Mouse (Mus musculus) right cerebral cortex, postnatal 4 days (tissue): ENCODE measurements around the gene Rpl3l.
A peak's percentile ranks its signal among the peaks of the same experiment; 100 is the strongest.
"Not testable (repeated sequence)": the region's sequence is repeated elsewhere in the genome, so short reads cannot be mapped to it uniquely, and the experiment has no call there.

Source experiments
- DNase-seq: peaks from one replicate; pipeline ENCODE4 v3.0.0-alpha.2; 2022

Rpl3l gene

GRCm38 (mm10) chr17:24727618-24728017, at the start of gene Rpl3l:
Gene Rpl3l, plus strand, starts transcription at chr17:24727820.
- no peak for DNase-seq

GRCm38 (mm10) chr17:24686514-24686913, 41.1 kb upstream of the Rpl3l start:
- no peak for DNase-seq

DNA sequence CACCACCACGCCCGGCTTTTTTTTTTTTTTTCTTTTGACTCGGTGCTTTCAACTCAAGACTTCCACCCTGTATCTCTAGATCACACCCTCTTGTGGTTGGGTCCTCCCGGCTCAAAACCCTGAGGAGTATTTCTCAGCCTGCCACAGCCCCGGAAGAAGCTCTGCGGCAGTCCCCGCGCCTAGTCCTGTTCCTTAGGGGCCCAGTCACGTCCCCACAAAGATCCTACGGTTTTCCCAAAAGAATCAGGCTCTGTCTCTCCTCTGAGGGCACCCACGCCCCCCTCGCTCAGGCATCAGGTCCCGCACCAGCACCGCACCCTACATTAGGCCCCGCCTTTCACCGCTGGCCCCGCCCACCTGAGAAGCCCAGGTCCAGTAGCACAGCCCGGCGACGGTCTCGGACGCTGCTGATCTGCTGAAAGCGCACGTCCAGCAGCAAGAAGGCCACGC, 40.4 kb upstream of the Rpl3l start:
- no peak for DNase-seq

DNA sequence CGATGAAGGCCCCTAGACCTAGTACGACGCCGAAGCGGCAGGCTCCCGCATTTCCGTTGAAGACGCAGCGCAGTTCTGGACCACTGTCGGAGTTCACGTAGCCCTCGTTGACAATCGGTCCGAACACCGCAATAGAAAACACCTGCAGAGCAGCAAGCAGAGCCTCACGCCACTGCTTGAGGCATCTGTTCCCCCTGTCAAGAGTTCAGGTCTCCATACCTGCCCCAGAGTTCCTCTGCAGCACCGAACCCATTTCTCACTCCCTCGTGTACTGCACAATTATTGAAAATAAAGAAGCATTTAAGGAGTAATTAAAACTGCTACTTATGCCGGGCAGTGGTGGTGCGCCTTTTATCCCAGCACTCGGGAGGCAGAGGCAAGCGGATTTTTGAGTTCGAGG, 40.0 kb upstream of the Rpl3l start:
- DNase-seq: no peak

DNA sequence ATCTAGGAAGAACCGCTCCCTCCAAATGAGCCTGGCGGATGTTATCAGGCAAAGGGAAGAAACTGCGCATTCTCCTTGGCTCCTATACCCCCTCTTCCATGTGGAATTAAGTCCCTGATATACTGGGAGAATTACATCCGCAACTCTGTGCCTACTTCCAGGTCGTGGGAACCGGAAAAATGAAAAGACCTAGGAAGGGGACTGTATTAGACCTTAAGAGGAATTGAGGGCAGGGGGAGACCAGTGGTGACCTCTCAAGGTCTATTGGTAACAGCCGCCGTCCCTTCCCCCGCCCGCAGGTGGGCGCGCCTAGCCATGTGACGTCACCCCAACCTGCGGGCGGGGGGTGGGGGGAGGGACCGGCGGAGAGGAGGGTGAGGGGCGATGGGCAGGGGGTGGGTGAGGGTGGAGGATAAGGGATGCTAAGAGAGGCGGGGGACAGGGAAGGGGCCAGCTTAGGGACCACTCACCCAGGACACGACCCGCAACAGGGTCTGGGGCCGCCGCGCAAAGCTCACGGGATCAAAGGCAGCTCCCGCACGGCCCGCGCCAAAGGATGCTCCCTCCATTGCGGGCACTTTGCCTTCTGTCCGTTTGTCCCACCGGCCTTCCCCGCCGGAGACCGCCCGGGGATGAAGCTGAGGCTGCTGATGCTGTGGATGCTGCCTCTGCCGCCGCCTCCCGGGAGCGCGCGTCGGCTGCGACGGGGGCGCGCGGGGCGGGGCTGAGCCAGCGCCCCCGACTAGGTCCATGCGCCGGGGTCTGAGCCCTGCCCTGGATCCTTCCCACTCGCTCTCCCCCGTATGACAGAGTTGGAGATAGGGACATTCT, 38.2 kb upstream of the Rpl3l start, which contains the start of gene Syngr3:
Syngr3 (minus strand) TSS at position 705 of the 831 bp plus-strand sequence.
- DNase-seq: peak; percentile 68

DNA sequence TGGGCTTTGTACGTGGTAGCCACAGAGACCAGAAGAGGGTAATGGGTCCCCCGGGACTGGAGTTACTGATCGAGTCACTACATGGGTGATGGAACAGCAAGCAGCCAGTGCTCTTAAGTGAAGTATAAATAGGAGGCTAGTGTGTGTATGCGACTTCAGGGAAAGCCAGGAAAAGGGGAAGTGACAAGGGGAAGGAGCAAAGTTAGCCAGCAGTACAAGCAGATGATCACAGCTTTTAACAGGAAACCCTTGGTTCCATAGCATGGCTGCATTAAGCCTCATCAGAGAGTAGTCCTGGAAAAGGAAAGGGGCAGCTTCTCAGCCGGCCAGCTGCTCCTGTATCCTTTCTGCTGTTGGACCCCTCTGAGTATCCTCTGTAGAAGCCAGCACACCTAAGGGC, 35.2 kb upstream of the Rpl3l start:
- no peak for DNase-seq

GRCm38 (mm10) chr17:24695326-24696010, 32.2 kb upstream of the Rpl3l start:
- no peak for DNase-seq

GRCm38 (mm10) chr17:24696011-24696697, 31.5 kb upstream of the Rpl3l start, which contains the start of the genes Gfer and Noxo1:
Gene Gfer, minus strand, starts transcription at chr17:24696156.
Gene Noxo1, plus strand, starts transcription at chr17:24696234.
- peak; percentile 83 for DNase-seq

DNA sequence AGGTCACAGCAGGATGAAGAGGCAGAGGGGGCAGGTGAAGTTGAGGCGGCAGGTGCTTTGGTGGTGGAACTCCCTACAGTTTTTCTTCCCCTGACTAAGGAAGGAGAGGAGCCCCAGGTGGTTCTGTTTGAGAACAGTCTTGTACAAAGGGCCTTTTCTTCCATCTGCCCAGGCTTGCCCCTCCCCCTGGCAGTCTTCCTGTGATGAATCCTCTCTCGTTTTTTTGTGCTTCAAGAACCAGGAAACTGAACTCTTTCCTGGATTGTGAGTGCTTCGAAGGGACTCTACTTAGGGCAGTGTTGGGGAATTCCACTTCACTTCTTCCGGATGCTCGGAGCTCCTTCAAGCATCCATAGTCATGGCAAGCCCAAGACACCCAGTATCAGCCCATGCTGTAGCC, 29.6 kb upstream of the Rpl3l start:
- DNase-seq: no peak

- no peak for DNase-seq
Observed at GRCm38 (mm10) chr17:24698715-24699114, 28.9 kb upstream of the Rpl3l start.

- DNase-seq: no peak
Observed at GRCm38 (mm10) chr17:24699473-24699872, 28.1 kb upstream of the Rpl3l start.

DNA sequence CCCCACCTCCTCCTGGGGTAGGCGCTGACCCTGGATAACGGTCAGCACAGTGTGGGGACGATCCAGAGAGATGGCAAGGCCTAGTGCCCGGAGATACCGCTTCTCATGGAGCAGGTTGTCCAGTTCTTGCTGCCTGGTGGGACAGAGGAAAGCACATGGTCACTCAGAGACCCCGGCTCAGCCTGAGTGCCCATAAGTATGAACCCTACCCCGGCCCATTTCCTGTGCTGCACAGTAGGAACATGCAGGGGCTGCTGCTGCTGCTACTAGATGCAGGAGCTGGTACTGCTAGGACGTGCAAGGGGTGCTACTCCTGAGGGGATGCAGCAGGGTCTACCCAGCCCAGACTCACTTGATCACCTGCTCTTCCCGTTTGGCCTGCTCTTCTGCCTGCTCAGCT, 26.4 kb upstream of the Rpl3l start:
- DNase-seq: no peak

DNA sequence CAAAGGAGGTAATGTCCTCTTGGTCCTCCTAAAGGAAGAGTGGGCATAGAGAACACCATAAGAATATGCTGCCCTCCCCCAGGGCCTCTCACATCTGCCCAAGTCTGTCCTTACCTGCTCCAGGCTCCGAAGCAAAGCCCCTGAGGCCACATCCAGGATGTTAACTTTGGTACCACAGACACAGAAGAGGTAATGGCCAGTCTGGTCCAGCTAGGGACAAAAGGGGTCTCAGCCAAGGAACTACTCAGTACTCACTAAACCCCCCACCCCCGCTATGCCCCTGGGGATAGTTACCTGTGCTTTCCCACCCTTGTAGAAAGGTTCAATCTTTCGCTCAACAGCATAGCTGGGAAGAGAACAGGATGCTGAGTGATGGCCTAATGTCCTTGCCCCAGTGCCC, 21.8 kb upstream of the Rpl3l start:
- no peak for DNase-seq

- peak; percentile 94 for DNase-seq
Observed at GRCm38 (mm10) chr17:24706982-24707800, 20.4 kb upstream of the Rpl3l start, which contains the start of gene Tbl3. Gene Tbl3, minus strand, starts transcription at chr17:24707660.

DNA sequence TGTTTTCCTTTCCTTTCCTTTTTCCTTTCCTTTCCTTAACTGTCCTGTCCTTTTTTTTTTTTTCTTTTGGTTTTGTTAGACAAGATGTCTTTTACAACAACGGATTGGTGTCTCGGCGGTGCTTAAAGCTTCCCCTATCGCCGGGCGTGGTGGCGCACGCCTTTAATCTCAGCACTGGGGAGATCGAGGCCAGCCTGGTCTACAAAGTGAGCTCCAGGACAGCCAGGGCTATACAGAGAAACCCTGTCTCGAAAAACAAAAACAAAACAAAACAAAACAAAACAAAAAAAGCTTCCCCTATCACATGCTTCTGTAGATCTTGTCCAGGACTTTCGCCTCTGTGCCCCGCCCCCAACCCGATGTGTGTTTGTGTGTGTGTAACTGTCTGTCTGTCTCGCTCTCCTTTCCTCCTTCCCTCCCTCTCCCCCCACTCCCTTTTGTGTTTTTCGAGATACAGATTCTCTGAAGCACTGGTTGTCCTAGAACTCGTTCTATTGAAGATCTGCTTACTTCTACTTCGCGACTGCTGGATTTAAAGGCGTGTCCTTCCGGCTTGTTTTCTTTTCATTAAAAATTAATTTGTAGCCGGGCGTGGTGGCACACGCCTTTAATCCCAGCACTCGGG, 19.7 kb upstream of the Rpl3l start:
- no peak for DNase-seq

- no peak for DNase-seq
Observed at GRCm38 (mm10) chr17:24708646-24709045, 19.0 kb upstream of the Rpl3l start.

- DNase-seq: no peak
Observed at GRCm38 (mm10) chr17:24715556-24715955, 12.1 kb upstream of the Rpl3l start.

DNA sequence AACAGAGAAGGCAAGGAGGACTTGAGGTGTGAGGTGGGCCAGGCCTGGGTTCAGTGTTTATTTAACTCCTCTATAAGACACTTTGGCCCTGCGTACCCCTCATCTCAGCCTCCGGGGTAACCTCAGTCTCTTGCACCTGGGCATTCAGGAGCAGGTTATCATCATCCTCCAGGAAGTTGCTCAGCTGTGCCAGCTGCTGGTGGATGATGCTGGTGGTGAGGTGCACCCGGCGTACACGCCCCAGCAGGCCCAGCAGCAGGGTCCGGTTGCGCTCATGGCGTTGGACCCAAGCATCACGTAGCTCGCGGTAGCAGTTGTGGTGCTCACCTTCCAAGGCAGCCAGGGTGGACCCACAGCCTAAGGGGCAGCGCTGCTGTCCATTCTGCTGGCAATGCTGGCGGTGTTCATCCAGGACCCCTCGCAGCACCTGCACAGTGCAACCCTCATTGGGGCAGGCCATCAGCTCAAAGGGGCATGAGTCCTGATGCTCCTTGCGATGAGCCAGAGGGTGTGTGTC, 11.4 kb upstream of the Rpl3l start:
- no peak for DNase-seq

- DNase-seq: no peak
Observed at GRCm38 (mm10) chr17:24717943-24718342, 9.7 kb upstream of the Rpl3l start, which contains the start of the genes Rnf151 and Rps2. Gene Rnf151, minus strand, starts transcription at chr17:24718063. Gene Rps2, plus strand, starts transcription at chr17:24718116.

DNA sequence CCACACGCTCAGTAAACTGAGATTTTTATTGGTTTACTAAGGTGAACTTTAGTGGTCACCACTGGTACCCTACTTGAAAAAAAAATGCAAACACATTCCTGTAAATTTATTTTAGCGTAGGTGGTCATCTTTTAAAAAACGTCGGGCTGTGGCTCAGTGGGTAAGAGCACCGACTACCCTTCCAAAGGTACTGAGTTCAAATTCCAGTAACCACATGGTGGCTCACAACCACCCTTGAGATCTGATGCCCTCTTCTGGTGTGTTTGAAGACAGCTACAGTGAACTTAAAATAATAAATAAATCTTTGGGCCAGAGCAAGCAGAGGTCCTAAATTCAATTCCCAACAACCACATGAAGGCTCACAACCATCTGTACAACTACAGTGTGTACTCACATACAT, 8.7 kb upstream of the Rpl3l start:
- not testable (repeated sequence) for DNase-seq

- DNase-seq: peak; percentile 97
Observed at GRCm38 (mm10) chr17:24719494-24720222, 8.0 kb upstream of the Rpl3l start.
